Mouse (Mus musculus): Measurements from ENCODE around the gene Mettl2. TPM values are rescaled to one million over a fixed set of nuclear protein-coding genes. Genes with fewer than 3 reads are reported as not detected.

Gene Mettl2
- polyA plus RNA-seq, 1 experiment from 2014 or later, result 48.2 TPM

GRCm38 (mm10) chr11:105179523-105179922, 53.3 kb downstream of the Mettl2 start:
- Histone ChIP-seq H3K4me1 (ENCODE audit: control insufficient read depth, insufficient read depth, low read length) (no peaks in the 10 kb centered on the region; the same call in 1 of the 2 replicates), H3K27me3 (ENCODE audit: control insufficient read depth, insufficient read depth, low read length) (no peaks in the 10 kb centered on the region), H3K4me3 (ENCODE audit: low read depth, low read length) (no peak overlapping the region), H3K36me3 (replicated peaks; ENCODE audit: control insufficient read depth, insufficient read depth, low read depth, low read length) (no peaks in the 10 kb centered on the region), H3K9me3 (replicated peaks; ENCODE audit: control insufficient read depth, low read length) (no peaks in the 10 kb centered on the region), H3K27ac (replicated peaks; ENCODE audit: low read depth, low read length) (no peak overlapping the region), H3K9ac (replicated peaks; ENCODE audit: low read length) (no peak overlapping the region), H3K4me2 (ENCODE audit: low read depth, low read length) (no peak overlapping the region; the same call in 1 of the 2 replicates)
- whole genome bisulfite sequencing, result 85% methylated on average over 4 of the region's 4 CpGs
- DNase-seq (ENCODE audit: low spot score) (no peak), ATAC-seq (replicated peaks; ENCODE audit: insufficient number of reproducible peaks, low FRiP score, low TSS enrichment, low read depth) (no peak)

- no peaks in the 10 kb centered on the region for H3K27me3 ChIP-seq (ENCODE audit: control insufficient read depth, insufficient read depth, low read length)
- H3K9ac ChIP-seq (replicated peaks; ENCODE audit: low read length), result peak overlapping the region; percentile 95
- peak overlapping the region; percentile 87 for H3K27ac ChIP-seq (replicated peaks; ENCODE audit: low read depth, low read length)
- H3K4me3 ChIP-seq (ENCODE audit: low read depth, low read length), result peak overlapping the region; percentile 97
- H3K4me1 ChIP-seq (ENCODE audit: control insufficient read depth, insufficient read depth, low read length), result no peaks in the 10 kb centered on the region; the same call in 1 of the 2 replicates
- peaks cover 3% of the 10 kb centered on the region; the same call in 1 of the 2 replicates for H3K36me3 ChIP-seq (replicated peaks; ENCODE audit: control insufficient read depth, insufficient read depth, low read depth, low read length)
- H3K9me3 ChIP-seq (replicated peaks; ENCODE audit: control insufficient read depth, low read length), result no peaks in the 10 kb centered on the region
- ATAC-seq (replicated peaks; ENCODE audit: insufficient number of reproducible peaks, low FRiP score, low TSS enrichment, low read depth), result no peak; the same call in 1 of the 2 replicates
- DNase-seq (ENCODE audit: low spot score), result peak; percentile 36
- peak overlapping the region; percentile 91 for H3K4me2 ChIP-seq (ENCODE audit: low read depth, low read length)
- under 1% methylated on average over 35 of the region's 35 CpGs for WGBS
Observed at GRCm38 (mm10) chr11:105180471-105181091, 54.4 kb downstream of the Mettl2 start.

- DNase-seq (ENCODE audit: low spot score), result peak; percentile 96
- H3K4me1 ChIP-seq (ENCODE audit: control insufficient read depth, insufficient read depth, low read length), result no peaks in the 10 kb centered on the region; the same call in 1 of the 2 replicates
- peak overlapping the region; percentile 97 for H3K4me3 ChIP-seq (ENCODE audit: low read depth, low read length)
- H3K4me2 ChIP-seq (ENCODE audit: low read depth, low read length), result peak overlapping the region; percentile 91
- under 1% methylated on average over 51 of the region's 60 CpGs for WGBS
- ATAC-seq (replicated peaks; ENCODE audit: insufficient number of reproducible peaks, low FRiP score, low TSS enrichment, low read depth), result peak; percentile 97
- no peaks in the 10 kb centered on the region for H3K27me3 ChIP-seq (ENCODE audit: control insufficient read depth, insufficient read depth, low read length)
- H3K9me3 ChIP-seq (replicated peaks; ENCODE audit: control insufficient read depth, low read length), result no peaks in the 10 kb centered on the region
- peak overlapping the region; percentile 99 for H3K9ac ChIP-seq (replicated peaks; ENCODE audit: low read length)
- peak overlapping the region; percentile 87 for H3K27ac ChIP-seq (replicated peaks; ENCODE audit: low read depth, low read length)
- H3K36me3 ChIP-seq (replicated peaks; ENCODE audit: control insufficient read depth, insufficient read depth, low read depth, low read length), result peaks cover 3% of the 10 kb centered on the region; the same call in 1 of the 2 replicates
Observed at GRCm38 (mm10) chr11:105181126-105181637, 55.0 kb downstream of the Mettl2 start.

DNA sequence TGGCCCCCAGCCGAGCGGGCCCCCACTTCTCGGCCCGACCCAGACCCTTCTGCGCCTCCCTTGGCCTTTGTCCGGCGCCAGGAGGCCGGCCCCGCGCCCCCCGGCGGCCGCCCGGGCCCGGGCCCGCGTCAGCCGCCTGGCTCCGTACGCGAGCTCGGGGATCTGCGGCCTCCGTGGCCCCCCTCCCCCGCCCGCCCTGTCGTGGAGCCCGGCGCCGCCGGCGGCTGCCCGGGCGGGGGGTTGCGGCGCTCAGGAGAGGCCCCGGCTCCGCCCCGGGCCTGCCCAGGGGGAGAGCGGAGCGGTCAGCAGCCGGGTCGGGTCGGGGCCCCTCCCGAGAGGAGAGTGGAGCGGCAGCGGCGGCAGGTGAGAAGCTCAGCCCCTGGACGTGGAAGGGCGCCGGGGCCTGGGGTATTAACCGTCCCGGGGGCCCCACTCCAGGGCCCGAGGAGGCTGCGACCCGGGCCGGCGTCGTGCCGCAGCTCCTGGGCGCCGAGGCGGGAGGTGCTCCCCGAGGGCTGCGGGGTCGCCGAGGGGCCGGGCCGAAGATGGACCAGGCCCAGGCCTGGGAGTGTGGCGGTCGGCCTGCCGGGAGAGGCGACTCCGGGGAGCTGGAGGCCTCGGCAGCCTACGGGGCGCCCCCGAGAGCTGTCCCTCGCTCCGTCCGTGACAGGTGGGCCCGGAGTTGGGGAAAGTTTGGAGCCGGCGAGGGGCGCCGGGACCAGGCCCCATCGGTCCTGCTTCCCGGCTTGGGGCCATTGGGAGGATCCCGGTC, 55.6 kb downstream of the Mettl2 start:
- Histone ChIP-seq H3K27me3 (ENCODE audit: control insufficient read depth, insufficient read depth, low read length) (no peaks in the 10 kb centered on the region), H3K27ac (replicated peaks; ENCODE audit: low read depth, low read length) (peak overlapping the region; percentile 84), H3K4me1 (ENCODE audit: control insufficient read depth, insufficient read depth, low read length) (no peaks in the 10 kb centered on the region; the same call in 1 of the 2 replicates), H3K4me2 (ENCODE audit: low read depth, low read length) (peak overlapping the region; percentile 76), H3K36me3 (replicated peaks; ENCODE audit: control insufficient read depth, insufficient read depth, low read depth, low read length) (peaks cover 3% of the 10 kb centered on the region; the same call in 1 of the 2 replicates), H3K9me3 (replicated peaks; ENCODE audit: control insufficient read depth, low read length) (no peaks in the 10 kb centered on the region), H3K4me3 (ENCODE audit: low read depth, low read length) (peak overlapping the region; percentile 97), H3K9ac (replicated peaks; ENCODE audit: low read length) (peak overlapping the region; percentile 99)
- DNase-seq (ENCODE audit: low spot score) (peak; percentile 33), ATAC-seq (replicated peaks; ENCODE audit: insufficient number of reproducible peaks, low FRiP score, low TSS enrichment, low read depth) (peak; percentile 74)
- WGBS, result 4% methylated on average over 57 of the region's 89 CpGs

DNA sequence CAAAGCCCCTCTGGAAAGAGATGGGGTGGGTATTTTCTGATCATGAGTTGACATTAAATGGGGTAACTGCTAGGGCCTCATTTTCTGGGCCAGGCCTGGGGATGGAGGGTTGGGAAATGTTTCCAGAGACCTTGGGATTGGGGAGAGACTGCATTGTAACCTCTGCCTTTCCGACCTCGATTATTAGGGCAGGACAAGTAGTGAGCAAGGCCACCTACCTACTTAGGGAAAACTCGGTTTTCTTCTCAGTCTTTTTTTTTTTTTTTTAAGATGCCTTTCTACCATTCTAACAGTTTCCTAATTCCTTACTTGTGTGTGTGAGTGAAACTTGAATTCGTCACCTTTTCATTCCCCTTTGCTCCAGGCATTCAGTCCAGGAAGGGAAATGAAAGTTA, 56.2 kb downstream of the Mettl2 start:
- ATAC-seq (replicated peaks; ENCODE audit: insufficient number of reproducible peaks, low FRiP score, low TSS enrichment, low read depth) (no peak), DNase-seq (ENCODE audit: low spot score) (no peak)
- H3K27ac ChIP-seq (replicated peaks; ENCODE audit: low read depth, low read length), result peak overlapping the region; percentile 84
- peaks cover 3% of the 10 kb centered on the region; the same call in 1 of the 2 replicates for H3K36me3 ChIP-seq (replicated peaks; ENCODE audit: control insufficient read depth, insufficient read depth, low read depth, low read length)
- no peaks in the 10 kb centered on the region for H3K9me3 ChIP-seq (replicated peaks; ENCODE audit: control insufficient read depth, low read length)
- peak overlapping the region; percentile 76 for H3K4me2 ChIP-seq (ENCODE audit: low read depth, low read length)
- peak overlapping the region; percentile 97 for H3K4me3 ChIP-seq (ENCODE audit: low read depth, low read length)
- no peaks in the 10 kb centered on the region for H3K27me3 ChIP-seq (ENCODE audit: control insufficient read depth, insufficient read depth, low read length)
- 7% methylated on average over 4 of the region's 4 CpGs for whole genome bisulfite sequencing
- peak overlapping the region; percentile 99 for H3K9ac ChIP-seq (replicated peaks; ENCODE audit: low read length)
- H3K4me1 ChIP-seq (ENCODE audit: control insufficient read depth, insufficient read depth, low read length), result no peaks in the 10 kb centered on the region; the same call in 1 of the 2 replicates

GRCm38 (mm10) chr11:105184678-105185077, 58.5 kb downstream of the Mettl2 start:
- no peak for DNase-seq (ENCODE audit: low spot score)
- H3K27ac ChIP-seq (replicated peaks; ENCODE audit: low read depth, low read length), result no peak overlapping the region
- no peak overlapping the region for H3K4me3 ChIP-seq (ENCODE audit: low read depth, low read length)
- no peak overlapping the region for H3K4me2 ChIP-seq (ENCODE audit: low read depth, low read length)
- no peaks in the 10 kb centered on the region for H3K27me3 ChIP-seq (ENCODE audit: control insufficient read depth, insufficient read depth, low read length)
- no peaks in the 10 kb centered on the region for H3K9me3 ChIP-seq (replicated peaks; ENCODE audit: control insufficient read depth, low read length)
- peaks cover 3% of the 10 kb centered on the region for H3K36me3 ChIP-seq (replicated peaks; ENCODE audit: control insufficient read depth, insufficient read depth, low read depth, low read length)
- no peaks in the 10 kb centered on the region; the same call in 1 of the 2 replicates for H3K4me1 ChIP-seq (ENCODE audit: control insufficient read depth, insufficient read depth, low read length)
- ATAC-seq (replicated peaks; ENCODE audit: insufficient number of reproducible peaks, low FRiP score, low TSS enrichment, low read depth), result no peak
- 84% methylated on average over 3 of the region's 3 CpGs for WGBS
- H3K9ac ChIP-seq (replicated peaks; ENCODE audit: low read length), result no peak overlapping the region

Measured in embryonic facial prominence, embryonic 11.5 days (tissue).